Mouse (Mus musculus) kidney, embryonic 16.5 days (tissue): ENCODE data around the gene Gm21943. TPM values are rescaled to one million over a fixed set of nuclear protein-coding genes. Genes with fewer than 3 reads are reported as not detected.
"Not testable (repeated sequence)": the region's sequence is repeated elsewhere in the genome, so short reads cannot be mapped to it uniquely, and the experiment has no call there.

Source experiments
- ATAC-seq: fragments of 200-750 bp; cut with Nextera tagmentation; 2 replicates; pipeline ENCODE4 v1.8.0; 2017; ENCODE audit warnings: moderate TSS enrichment; ENCODE audit not compliant: low FRiP score, low TSS enrichment
- H3K27ac ChIP-seq: fragments of 300-500 bp; sonication (generic); 2 replicates; pipeline ENCODE4 v1.5.1; 2014; ENCODE audit warnings: low read length
- H3K27me3 ChIP-seq: fragments of 300-500 bp; sonication (generic); 2 replicates; pipeline ENCODE4 v1.6.1; 2014; ENCODE audit warnings: low read length, control low read depth, mixed read lengths; ENCODE audit not compliant: insufficient read depth
- H3K36me3 ChIP-seq: fragments of 300-500 bp; sonication (generic); 2 replicates; pipeline ENCODE4 v1.6.1; 2014; ENCODE audit warnings: low read length, control low read depth, mixed read lengths; ENCODE audit not compliant: insufficient read depth
- H3K4me1 ChIP-seq: fragments of 300-500 bp; sonication (generic); 2 replicates; pipeline ENCODE4 v1.6.1; 2014; ENCODE audit warnings: low read length, control low read depth, mixed read lengths; ENCODE audit not compliant: insufficient read depth
- H3K4me2 ChIP-seq: fragments of 300-500 bp; sonication (generic); replicated peaks from 2 replicates; pipeline ENCODE4 v1.6.1; 2014; ENCODE audit warnings: low read depth, low read length
- H3K4me3 ChIP-seq: fragments of 300-500 bp; sonication (generic); 2 replicates; pipeline ENCODE4 v1.5.1; 2014; ENCODE audit warnings: mild to moderate bottlenecking, low read length
- H3K9ac ChIP-seq: fragments of 300-500 bp; sonication (generic); replicated peaks from 2 replicates; pipeline ENCODE4 v1.6.1; 2014; ENCODE audit warnings: low read length
- H3K9me3 ChIP-seq: fragments of 300-500 bp; sonication (generic); 2 replicates; pipeline ENCODE4 v1.6.1; 2016; ENCODE audit warnings: low read length, control low read depth
- WGBS: fragments of 180-500 bp; shearing (Covaris S2); extraction: QIAGEN DNeasy Blood & Tissue Kit; methylation state at CpG from one replicate; pipeline ENCODE4 v1.1.7; 2014; 5-methylcytosine and 5-hydroxymethylcytosine counted together
- polyA plus RNA-seq: library from polyadenylated mRNA; unstranded; fragments of >200 nt; fragmentation: Nextera tagmentation; extraction: Ambion mirVana; gene quantifications from 2 replicates; pipeline ENCODE4 v1.2.1, GENCODE M21; 2015

Gm21943 gene
- polyA plus RNA-seq = not detected in 2 replicates

DNA sequence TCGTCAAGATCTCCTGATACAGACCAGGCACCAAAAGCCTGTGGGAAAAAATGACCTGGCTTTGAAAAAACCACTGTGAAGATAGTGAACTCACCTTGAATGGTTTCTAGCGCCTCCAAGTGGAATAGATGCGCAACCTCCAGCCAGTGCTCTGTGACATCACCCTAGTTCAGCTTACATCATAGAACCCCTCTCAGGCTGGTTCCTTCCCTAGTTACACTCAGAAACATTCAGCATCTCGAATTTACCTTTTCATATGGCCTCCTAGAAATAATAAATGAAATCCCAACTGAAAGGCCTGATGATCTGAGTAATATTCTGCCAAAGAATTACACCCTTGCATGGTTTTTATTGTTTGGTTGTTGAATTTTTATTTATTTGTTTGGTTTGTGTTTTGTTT lies at the start of gene Gm21943:
Gm21943 (minus strand) TSS at position 101 of the 400 bp plus-strand sequence.
- not testable (repeated sequence) for ATAC-seq, H3K4me2 ChIP-seq, H3K9me3 ChIP-seq, H3K36me3 ChIP-seq, H3K4me3 ChIP-seq, H3K27me3 ChIP-seq, H3K27ac ChIP-seq, H3K9ac ChIP-seq, H3K4me1 ChIP-seq
- WGBS = no CpG with 5 or more reads among the region's 4 CpGs

Other genes starting within 250 kb of the Gm21943 start
- not detected in 2 replicates for gene Gm28961, start 172.0 kb upstream of the Gm21943 start, polyA plus RNA-seq